In the genomic region with DNA sequence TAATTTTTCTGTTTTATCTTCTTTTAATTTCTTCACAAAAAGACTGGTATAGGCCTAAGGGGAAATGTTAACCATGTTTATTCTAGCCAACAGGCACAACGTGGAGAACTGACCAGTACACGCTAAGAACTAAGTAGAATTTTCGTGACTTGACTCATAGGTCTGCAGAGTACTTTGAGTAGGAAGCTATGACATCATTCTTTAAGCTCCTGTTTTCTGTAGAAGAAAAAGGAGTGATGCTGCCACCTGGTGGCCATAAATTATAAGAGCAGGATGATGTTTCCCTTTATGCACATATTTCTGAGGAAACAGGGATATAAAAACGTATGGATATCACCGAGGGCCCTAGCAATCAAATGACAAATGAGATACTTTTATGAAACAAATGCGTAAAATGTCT, we compare ENCODE assay signal across 9 mouse cellular contexts.
DNase-seq lines count a peak whose midpoint lies in the region; ATAC-seq and TF ChIP-seq lines count a peak whose summit lies in the region.
"Had no signal": no experiment of that assay in that cellular context is flagged by ENCODE, and none has a peak within 500 bp of the region (broad histone marks: within the 10 kb centered on the region; RNA-seq: fewer than 3 reads in every experiment).

No protein-coding gene starts in this region.

- no peak overlapping the region for H3K9ac ChIP-seq in midbrain, postnatal 0 days (replicated peaks; ENCODE audit: low read length, poor library complexity, severe bottlenecking)
- H3K9ac ChIP-seq: embryonic facial prominence, embryonic 15.5 days had no signal

- H3K27ac ChIP-seq in kidney, adult 2 months (ENCODE audit: insufficient read depth, low read depth, low read length) = no peak overlapping the region
- H3K27ac ChIP-seq in midbrain, postnatal 0 days (ENCODE audit: low read depth, low read length) = no peak overlapping the region
- H3K27ac ChIP-seq: embryonic facial prominence, embryonic 15.5 days had no signal

- WGBS in kidney, adult 2 months = 9% methylated on average over 6 of the region's 6 CpGs
- WGBS in midbrain, postnatal 0 days = 11% methylated on average over 6 of the region's 6 CpGs

- peak; percentile 26; the same call in 1 of the 2 replicates for TF ChIP-seq CTCF in kidney, adult 2 months (conservative IDR thresholded peaks at IDR 0.05; ENCODE audit: insufficient read depth, insufficient read length, low read depth, low read length)
- peak; percentile 92 for TF ChIP-seq CTCF in midbrain, postnatal 0 days (IDR thresholded peaks at IDR 0.05)

- no peaks in the 10 kb centered on the region for H3K9me3 ChIP-seq in midbrain, postnatal 0 days (ENCODE audit: low read length)
- H3K9me3 ChIP-seq: embryonic facial prominence, embryonic 15.5 days had no signal

- peak; percentile 82 for ATAC-seq in midbrain, postnatal 0 days (ENCODE audit: low FRiP score)

- H3K36me3 ChIP-seq in kidney, adult 2 months (ENCODE audit: control insufficient read depth, insufficient read depth, low read length) = no peaks in the 10 kb centered on the region
- no peaks in the 10 kb centered on the region for H3K36me3 ChIP-seq in midbrain, postnatal 0 days (ENCODE audit: insufficient read depth, low read length)
- H3K36me3 ChIP-seq: embryonic facial prominence, embryonic 15.5 days had no signal

- DNase-seq in 416B (ENCODE audit: low read depth) (peak; percentile 74), ZHBTc4 (ENCODE audit: low read depth, low spot score) (peak; percentile 75)
- peak; percentile 50 to 70 for DNase-seq in cerebellum, postnatal 36 days
- peak; percentile 47 for DNase-seq in gastrocnemius, postnatal 10 days
- DNase-seq in kidney, adult 2 months = peak; percentile 62
- peak; percentile 68 for DNase-seq in left cerebral cortex, postnatal 4 days
- DNase-seq in midbrain, postnatal 0 days (ENCODE audit: low spot score) = peak; percentile 88
- peak; percentile 14 for DNase-seq in thymus, postnatal 25 days

- H3K4me2 ChIP-seq in midbrain, postnatal 0 days (ENCODE audit: low read depth, low read length, poor library complexity, severe bottlenecking) = no peak overlapping the region
- H3K4me2 ChIP-seq: embryonic facial prominence, embryonic 15.5 days had no signal

- no peaks in the 10 kb centered on the region for H3K4me1 ChIP-seq in kidney, adult 2 months (ENCODE audit: control insufficient read depth, insufficient read depth, low read length)
- no peaks in the 10 kb centered on the region for H3K4me1 ChIP-seq in midbrain, postnatal 0 days (ENCODE audit: insufficient read depth, low read length)
- H3K4me1 ChIP-seq: embryonic facial prominence, embryonic 15.5 days had no signal

- no peaks in the 10 kb centered on the region for H3K27me3 ChIP-seq in kidney, adult 2 months (replicated peaks; ENCODE audit: control insufficient read depth, insufficient read depth, low read length)
- H3K27me3 ChIP-seq in midbrain, postnatal 0 days (ENCODE audit: insufficient read depth, low read length) = no peaks in the 10 kb centered on the region
- H3K27me3 ChIP-seq: embryonic facial prominence, embryonic 15.5 days had no signal

- intact Hi-C loops in left cerebral cortex, postnatal 4 days (cut with DNase I) = loop anchor here (5.0 to 10.0 kb wide), 2 partner anchors 923 to 1795 kb away; partner anchors contain the start of gene Spock3

- TF ChIP-seq POLR2A in kidney, adult 2 months (IDR thresholded peaks at IDR 0.05; ENCODE audit: low read depth, low read length) = no peak

- H3K4me3 ChIP-seq in kidney, adult 2 months (ENCODE audit: insufficient read depth, low read depth, low read length) = no peak overlapping the region
- H3K4me3 ChIP-seq in midbrain, postnatal 0 days (ENCODE audit: low read depth, low read length) = no peak overlapping the region
- H3K4me3 ChIP-seq: embryonic facial prominence, embryonic 15.5 days had no signal

Comparison
In these comparisons a context has a peak if more than half of its experiments do, and no peak if none do; other contexts are left out.
1. DNase-seq: peak in every context shown above with its lines; median percentile 88 in midbrain, postnatal 0 days; 75 in ZHBTc4; 74 in 416B; 68 in left cerebral cortex, postnatal 4 days; 62 in kidney, adult 2 months; 60 in cerebellum, postnatal 36 days; 47 in gastrocnemius, postnatal 10 days; 14 in thymus, postnatal 25 days.